Mouse (Mus musculus) spleen, postnatal 0 days (tissue): ENCODE measurements around the gene Myd88. TPM values are rescaled to one million over a fixed set of nuclear protein-coding genes. Genes with fewer than 3 reads are reported as not detected.

Source experiments
- polyA plus RNA-seq: library from polyadenylated mRNA; unstranded; fragments of >200 nt; fragmentation: Nextera tagmentation; extraction: Ambion mirVana; gene quantifications from 2 replicates; pipeline ENCODE4 v1.2.1, GENCODE M21; 2015

The Myd88 gene
- 33.6 and 36.9 TPM in 2 replicates for polyA plus RNA-seq

DNA sequence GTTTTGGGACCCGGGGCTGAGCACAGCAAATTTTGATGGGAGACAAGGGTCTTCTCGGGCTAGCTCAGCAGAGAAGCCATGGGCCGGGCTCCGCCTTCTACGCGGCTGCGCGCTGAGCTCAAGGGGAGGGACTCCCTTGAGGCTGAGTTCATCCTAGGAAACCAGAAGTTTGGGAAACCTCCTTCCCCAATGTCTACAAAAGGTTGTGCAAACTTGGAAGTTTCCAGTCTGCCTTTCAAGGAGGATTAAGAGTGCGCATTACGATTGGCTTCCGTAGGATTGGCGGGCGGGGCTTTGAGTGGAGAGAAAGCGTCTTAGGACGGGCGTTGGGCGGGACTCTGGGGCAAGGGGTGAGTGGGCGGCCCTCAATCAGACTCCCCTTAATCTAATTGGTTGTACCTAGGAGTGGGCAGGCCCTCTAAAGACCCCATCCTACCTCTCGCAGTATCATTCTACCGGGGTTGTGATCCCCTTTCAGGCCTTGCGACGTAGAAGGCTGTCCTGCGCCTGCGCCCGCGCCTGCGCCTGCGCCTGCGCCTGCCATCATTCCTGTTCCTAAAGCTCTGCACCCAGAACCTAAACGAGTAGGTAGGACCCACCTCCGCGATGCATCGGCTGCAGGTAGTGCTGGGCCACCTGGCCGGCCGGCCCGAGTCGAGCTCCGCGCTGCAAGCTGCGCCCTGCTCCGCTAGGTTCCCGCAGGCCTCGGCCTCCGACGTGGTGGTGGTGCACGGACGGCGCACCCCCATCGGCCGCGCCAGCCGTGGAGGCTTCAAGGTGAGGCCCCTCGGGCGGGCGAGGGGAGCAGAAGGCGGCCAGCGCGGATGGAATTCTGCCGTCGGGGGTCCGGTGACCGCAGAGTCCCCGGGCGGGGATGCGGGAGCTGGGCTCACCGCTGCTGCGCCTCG, at the start of gene Myd88:
Myd88 (minus strand) TSS at position 503 of the 908 bp plus-strand sequence.

DNA sequence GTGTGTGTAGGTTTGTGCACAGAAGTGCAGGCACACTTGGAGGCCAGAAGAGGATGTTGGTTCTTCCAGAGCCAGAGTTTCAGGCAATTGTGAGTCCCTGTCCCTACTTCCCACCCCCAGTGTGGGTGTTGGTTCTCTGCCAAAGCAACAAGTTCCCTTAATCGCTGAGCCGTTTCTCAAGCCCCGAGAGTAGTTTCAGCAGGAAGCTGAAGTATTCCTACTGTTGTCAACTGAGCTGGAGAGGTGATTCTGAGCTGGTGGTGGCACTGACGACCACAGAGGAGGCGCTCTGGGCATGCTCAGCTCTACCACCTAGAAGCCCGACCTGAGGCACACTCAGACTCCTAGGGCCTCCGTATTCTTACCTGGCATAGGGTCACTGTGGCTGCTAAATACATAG, 24.1 kb upstream of the Myd88 start, which contains the start of gene Slc22a14:
Slc22a14 (minus strand) TSS at position 270 of the 400 bp plus-strand sequence.

DNA sequence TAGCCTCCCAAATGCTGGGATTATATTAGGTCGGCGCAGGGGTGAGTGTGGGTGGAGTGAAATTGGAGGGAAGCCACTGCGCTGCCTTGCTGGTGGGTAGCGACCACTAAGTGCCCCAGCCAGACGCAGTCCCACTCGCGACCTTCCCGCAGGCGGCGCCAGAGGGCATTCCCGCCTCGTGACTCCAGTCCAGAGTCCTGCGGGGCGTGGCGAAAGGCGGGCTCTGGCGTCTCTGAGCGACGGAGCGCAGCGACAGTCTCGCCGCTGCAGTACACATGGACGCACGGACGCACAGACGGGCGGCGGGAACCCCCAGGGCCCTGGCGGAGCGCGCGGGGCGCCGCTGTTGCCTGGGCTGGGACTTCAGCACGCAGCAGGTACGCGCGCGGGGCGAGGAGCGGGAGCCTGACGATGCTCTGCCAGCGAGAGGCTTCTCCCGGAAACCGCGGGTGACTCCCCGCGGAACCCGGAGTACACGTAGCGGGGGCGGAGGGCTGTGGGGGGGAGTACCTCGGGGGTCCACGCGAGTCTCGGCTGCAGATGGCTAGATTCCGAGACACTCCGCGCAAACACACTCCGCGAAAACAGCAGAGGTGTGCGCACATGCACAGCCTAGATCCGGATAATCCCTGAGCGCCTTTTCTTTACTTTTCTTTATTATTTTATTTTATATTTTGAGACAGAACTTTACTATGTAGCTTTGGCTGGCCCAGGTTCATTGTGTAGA, 16.3 kb upstream of the Myd88 start, which contains the start of gene Xylb:
Xylb (plus strand) TSS at position 51 of the 727 bp plus-strand sequence.

DNA sequence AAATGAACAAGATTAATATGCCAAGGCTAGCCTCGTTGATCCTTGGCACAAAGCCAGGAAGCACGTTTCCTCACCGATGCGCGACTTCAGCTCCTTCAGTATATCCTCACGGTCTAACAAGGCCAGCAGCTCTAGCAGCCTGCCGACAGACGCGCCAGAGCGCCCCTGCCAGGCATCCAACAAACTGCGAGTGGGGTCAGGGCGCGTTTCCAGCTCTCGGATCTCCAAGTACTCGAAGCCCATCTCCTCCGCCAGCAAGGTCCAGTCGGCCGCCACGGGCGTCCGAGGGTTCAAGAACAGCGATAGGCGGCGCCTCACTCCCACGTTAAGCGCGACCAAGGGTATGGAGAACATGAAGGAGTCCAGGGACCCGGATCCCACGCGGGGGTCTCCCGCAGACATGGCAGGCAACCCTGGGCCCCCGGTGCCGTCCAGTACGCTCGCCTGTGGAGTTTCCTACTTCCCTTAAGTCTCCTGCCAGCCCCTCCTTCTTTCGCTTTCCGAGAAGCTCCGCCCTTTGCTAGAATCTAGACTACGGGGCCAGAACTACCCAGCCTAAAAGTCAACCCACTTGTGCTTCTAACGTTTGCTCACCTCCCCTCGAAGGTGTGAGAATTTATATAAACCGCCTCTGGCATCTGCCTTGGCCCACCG, 1.5 kb downstream of the Myd88 start, which contains the start of gene Acaa1a:
Acaa1a (plus strand) TSS at position 119 of the 654 bp plus-strand sequence.

DNA sequence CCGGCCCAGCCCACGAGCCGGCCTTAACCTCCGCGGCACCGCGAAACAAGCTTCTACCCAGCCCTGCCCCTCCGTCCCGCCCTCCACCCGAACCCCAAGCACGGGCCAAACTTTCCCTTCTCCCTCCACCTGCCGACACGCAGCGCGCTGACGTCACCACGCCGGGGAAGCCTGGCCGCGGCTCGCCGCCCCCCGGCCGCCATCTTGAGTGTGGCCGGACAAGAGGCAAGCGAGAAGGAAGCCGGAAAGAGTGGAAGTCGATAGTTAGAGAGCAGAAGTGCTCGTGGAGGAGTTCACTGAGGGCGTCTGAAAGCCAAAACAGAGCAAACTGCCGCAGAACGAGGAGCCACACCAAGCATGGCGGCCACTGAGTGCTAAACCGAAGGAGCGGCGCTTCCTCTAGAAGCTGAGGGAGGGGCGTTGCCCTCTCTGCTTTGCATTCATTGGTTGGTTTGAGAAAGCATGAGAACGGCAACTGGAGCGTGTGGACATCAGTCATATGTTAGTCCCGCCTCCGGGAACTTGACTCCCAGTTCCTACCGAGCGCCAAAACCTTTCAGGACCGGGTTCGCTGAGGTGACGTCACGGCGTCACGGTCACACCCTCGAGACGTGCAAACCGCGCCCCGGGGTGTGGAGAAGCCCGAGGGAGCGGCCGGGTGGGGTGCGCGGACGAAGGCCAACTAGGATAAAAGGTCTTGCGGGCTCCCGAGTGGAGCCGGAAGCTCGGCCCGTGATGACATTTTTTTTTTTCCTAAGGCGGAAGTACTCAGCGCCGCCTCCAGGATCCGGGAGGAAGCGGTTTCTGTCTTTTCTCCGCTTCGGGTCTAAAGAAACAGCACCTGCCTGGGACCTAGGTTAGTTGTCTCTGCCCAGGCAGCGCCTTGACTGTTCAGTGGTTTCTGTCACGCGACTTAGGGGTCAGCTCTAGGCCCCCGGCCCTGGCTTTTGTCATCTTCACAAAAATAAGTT, 18.6 kb downstream of the Myd88 start, which contains the start of gene Oxsr1:
Oxsr1 (minus strand) TSS at position 139 of the 971 bp plus-strand sequence.

Other genes starting within 250 kb of the Myd88 start
- gene Plcd1, start 247.9 kb downstream of the Myd88 start, polyA plus RNA-seq: 4.3 and 6.7 TPM in 2 replicates
- gene Dlec1, start 238.9 kb downstream of the Myd88 start, polyA plus RNA-seq: 0.06 and 0.11 TPM in 2 replicates
- gene Acaa1b, start 184.3 kb downstream of the Myd88 start, polyA plus RNA-seq: 0.51 and 0.79 TPM in 2 replicates
- not detected in 2 replicates for gene Gm47289, start 182.2 kb downstream of the Myd88 start, polyA plus RNA-seq
- gene Slc22a13, start 132.3 kb downstream of the Myd88 start, polyA plus RNA-seq: not detected in 2 replicates
- gene Oxsr1, start 19.0 kb downstream of the Myd88 start, polyA plus RNA-seq: 6.8 and 7.3 TPM in 2 replicates
- 31.2 and 40.4 TPM in 2 replicates for gene Acaa1a, start 1.7 kb downstream of the Myd88 start, polyA plus RNA-seq
- gene Xylb, start 16.0 kb upstream of the Myd88 start, polyA plus RNA-seq: 1.3 and 2.3 TPM in 2 replicates
- 0.08 and 0.16 TPM in 2 replicates for gene Slc22a14, start 24.1 kb upstream of the Myd88 start, polyA plus RNA-seq
- 3.8 and 4.3 TPM in 2 replicates for gene Acvr2b, start 60.7 kb upstream of the Myd88 start, polyA plus RNA-seq
- gene Exog, start 103.5 kb upstream of the Myd88 start, polyA plus RNA-seq: 6.6 and 7.0 TPM in 2 replicates
- 0.06 and 0.08 TPM in 2 replicates for gene Scn5a, start 237.6 kb upstream of the Myd88 start, polyA plus RNA-seq